Mouse (Mus musculus) liver, embryonic 14.5 days (tissue): ENCODE measurements around the gene 1700067P10Rik.

Experiments
- CTCF ChIP-seq: IDR thresholded peaks from 2 replicates; pipeline ENCODE4 v1.5.1; 2016; ENCODE audit warnings: antibody characterized with exemption, low read depth, control low read depth
- EP300 ChIP-seq: IDR thresholded peaks from 2 replicates; pipeline ENCODE4 v1.6.1; 2016; ENCODE audit warnings: antibody characterized with exemption, low read depth

- TF ChIP-seq CTCF (no peak), EP300 (no peak)
Observed at GRCm38 (mm10) chr17:48053646-48054045, 35.5 kb upstream of the 1700067P10Rik start.
